Mouse (Mus musculus): Measurements from ENCODE around the gene Ptcra.

The Ptcra gene

DNA sequence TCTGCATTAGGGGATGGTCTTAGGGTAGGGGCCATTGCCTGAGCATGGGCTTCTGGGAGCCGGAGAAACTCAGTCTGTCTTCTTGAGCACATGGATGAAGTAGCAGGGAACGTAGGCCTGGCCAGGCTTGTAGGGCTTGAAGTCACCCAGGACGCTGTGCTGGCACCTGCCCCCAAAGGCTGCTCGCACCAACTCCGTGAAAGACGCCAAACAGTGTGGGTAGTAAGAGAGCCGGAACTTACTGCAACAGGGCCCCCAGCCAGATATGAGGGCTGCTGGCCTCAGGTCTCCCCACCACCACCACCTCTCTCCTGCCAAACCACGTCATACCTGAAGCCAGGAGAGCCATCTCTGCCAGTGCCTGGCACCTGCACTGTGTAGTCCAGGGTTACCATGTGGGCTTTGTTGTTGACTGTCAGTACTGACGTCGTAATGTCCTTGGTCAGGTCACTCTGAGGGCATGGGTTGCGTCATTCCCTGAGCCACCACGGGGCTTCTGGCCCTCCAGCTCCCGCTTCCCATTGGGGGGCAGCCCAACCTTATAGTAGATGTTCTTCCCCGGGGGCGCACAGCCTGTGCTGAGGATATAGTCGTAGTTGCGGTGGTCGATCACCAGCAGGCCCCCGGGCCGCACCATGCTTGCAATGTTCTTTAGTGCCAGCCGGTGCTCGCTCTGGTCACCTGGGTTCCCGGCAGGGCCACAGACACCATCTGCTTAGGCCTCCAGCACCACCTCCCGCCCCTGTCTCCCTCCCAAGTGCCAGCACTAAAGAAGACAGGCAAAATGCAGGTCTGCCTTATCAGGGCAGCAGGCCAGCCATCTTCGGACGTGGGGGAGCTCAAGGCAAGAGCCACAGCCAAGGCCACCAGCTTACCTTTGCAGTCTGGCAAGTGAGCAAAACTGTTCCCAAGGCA, 37.5 kb downstream of the Ptcra start:
- no peak for DNase-seq (ENCODE audit: low read depth, low spot score)

DNA sequence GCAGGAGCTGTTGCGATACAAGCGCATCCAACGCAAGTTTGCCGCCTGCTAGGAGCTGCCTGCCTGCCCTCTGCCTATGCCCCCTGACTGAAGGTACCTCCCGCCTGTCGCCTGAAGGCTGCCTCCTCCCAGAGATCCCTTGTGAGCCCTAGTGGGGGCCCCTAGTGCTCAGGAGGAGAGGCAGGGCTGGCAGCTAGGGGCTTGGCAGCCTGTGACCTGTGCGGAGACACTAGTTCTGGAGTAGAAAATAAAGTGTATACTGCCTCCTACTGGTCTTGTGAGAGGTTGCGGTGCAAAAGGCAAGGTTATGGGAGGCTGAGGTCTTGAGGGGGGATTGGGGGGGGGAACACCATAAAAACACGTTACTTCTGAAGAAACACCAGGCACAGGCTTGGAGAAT, 38.2 kb downstream of the Ptcra start:
- DNase-seq (ENCODE audit: low read depth, low spot score), result peak; percentile 31

DNA sequence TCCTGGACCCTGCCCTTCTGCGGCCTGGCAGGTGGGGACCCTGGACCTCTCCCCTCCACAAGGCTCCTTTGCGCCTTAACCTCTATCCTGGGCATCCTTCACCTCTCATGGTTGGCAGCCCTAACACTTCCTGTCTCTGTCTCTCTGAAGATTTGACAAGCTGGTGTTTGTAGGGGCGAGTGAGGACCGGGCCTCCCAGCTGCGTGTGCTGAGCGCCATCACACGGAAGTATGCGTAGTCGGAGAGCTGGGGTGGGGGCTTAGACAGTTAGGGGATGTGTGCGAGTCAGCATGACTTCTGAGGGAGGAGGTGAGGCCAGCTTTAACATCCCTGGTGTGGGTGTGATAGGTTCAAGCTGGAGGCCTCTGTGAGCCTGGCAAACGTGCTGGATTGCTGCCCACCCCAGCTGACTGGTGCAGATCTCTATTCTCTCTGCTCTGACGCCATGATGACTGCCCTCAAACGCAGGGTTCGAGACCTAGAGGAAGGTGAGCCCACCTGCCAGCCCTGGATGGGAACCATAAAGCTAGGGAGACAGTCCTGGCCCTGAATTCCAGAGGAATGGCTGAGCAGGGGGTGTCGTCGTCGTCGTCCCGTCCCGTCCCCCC, 38.9 kb downstream of the Ptcra start:
- DNase-seq (ENCODE audit: low read depth, low spot score), result no peak

DNA sequence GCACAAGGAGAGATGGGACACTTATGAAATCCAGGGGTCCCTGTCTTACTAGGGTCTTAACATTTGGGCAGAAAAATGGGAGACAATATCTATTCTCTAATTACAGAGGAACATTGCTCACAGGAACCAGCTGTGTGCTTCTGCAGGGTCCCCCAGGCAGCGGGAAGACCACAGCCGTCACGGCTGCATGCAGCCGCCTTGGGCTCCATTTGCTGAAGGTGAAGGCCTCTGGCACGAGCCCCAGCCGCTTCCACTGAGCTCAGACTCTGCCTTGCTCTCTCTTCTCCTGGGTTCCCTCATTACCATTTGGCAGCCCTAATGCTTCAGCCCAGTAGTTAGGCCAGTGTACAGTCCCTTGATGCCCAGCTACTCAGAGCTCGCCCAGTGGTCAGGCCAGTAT, 42.4 kb downstream of the Ptcra start:
- DNase-seq (ENCODE audit: low read depth, low spot score), result no peak

- DNase-seq (ENCODE audit: low read depth, low spot score), result no peak
These were observed 48.6 kb downstream of the Ptcra start for GRCm38 (mm10) chr17:46714756-46715481.

GRCm38 (mm10) chr17:46713849-46714248, 49.7 kb downstream of the Ptcra start:
- DNase-seq (ENCODE audit: low read depth, low spot score), result no peak

GRCm38 (mm10) chr17:46712442-46712841, 51.1 kb downstream of the Ptcra start:
- DNase-seq (ENCODE audit: low read depth, low spot score), result no peak

DNA sequence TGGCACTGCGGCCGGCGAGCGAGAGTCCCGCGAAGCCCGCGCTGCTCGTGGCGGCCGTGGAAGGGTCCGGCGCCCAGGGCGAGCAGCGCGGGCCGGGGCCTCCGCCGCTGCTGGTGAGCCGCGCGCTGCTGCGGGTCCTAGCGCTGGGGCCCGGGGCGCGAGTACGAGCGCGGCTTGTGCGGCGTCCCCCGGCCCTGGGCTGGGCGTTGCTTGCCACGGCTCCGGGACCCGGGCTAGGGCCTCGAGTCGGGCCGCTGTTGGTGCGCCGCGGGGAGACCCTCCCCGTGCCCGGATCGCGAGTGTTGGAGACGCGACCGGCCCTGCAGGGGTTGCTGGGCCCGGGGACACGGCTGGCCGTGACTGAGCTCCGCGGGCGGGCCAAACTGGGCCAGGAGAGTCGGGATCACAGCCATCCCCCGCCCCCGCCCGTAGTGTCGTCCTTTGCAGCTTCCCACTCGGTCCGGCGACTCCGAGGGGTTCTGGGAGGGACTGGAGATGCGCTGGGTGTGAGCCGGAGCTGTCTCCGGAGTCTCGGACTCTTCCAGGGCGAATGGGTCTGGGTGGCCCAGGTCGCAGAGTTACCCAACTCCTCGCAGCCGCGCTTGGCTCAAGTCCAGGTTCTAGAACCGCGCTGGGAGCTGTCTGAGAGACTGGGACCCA, 51.8 kb downstream of the Ptcra start:
- peak; percentile 39 for DNase-seq (ENCODE audit: low read depth, low spot score)

- peak; percentile 88 for DNase-seq (ENCODE audit: low read depth, low spot score)
These were observed 52.4 kb downstream of the Ptcra start, which contains the start of gene Pex6 for GRCm38 (mm10) chr17:46710959-46711597. TSS of gene Pex6 (plus strand) at chr17:46711463.

GRCm38 (mm10) chr17:46706375-46707089, 57.0 kb downstream of the Ptcra start:
- DNase-seq (ENCODE audit: low read depth, low spot score), result no peak
